Mouse (Mus musculus): ENCODE data around the gene Gabbr2.

Gabbr2 gene

GRCm38 (mm10) chr4:46916786-46917185 is 74.9 kb downstream of the Gabbr2 start:
- in situ Hi-C loops (cut with MboI, MseI) = no loop called here

DNA sequence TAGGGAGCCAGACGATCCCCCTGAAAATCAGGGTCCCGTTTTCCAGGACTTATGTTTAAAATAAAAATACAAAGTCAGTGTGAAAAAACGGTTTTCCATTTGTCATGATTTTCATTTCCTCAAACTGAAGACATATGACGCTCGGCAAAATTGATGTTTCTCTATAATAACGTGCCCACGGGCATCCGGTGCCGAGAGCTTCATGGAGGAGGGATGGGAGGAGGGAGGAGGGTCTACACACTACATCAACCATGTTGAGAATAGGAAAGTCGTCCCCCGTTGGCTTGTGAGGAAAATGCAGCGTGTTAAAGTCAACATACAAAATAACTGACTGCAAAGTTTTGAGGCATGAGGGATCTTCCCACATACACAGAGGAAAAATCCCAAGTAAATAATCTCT is 75.7 kb downstream of the Gabbr2 start:
- in situ Hi-C loops (cut with MboI, MseI) = no loop called here

- in situ Hi-C loops (cut with MboI, MseI) = no loop called here
Measured at GRCm38 (mm10) chr4:46915476-46915875, 76.2 kb downstream of the Gabbr2 start.

GRCm38 (mm10) chr4:46914606-46915005 is 77.1 kb downstream of the Gabbr2 start:
- in situ Hi-C loops (cut with MboI, MseI) = no loop called here

DNA sequence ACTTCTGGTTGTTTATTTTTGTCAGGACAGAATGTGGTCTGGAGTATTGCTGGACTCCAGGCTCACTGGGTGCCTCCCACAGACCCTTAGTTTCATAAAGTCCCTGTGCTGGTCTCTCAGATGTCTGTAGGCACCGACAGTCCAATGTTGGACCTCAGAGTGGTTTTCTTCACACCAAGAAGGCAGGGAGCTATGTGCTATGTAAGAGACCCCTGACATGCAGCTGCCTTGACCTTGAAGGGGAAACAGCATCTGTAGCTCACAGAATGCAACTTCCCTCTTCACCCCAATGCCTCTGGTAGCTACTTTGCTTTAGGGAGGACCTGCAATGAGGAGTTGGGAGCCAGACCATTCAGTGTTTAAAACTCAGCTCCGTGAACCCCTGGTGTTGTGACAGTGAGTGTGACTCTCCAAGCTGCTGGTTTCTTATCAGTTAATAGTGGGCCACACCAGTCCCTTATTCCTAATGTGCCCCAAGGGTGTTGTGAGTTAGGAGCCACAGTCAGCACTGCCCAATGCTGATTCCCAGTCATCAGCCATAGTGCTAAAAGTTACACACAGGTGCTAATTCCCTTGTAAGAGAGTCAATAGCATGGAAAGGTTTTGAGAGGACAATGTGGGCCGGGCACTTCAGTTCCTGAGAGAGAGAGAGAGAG is 85.5 kb downstream of the Gabbr2 start:
- in situ Hi-C loops (cut with MboI, MseI) = loop anchor here (5.0 kb wide), 1 partner anchor 306 kb away; no protein-coding TSS in a partner anchor

GRCm38 (mm10) chr4:46905152-46905551 is 86.5 kb downstream of the Gabbr2 start:
- in situ Hi-C loops (cut with MboI, MseI) = loop anchor here (5.0 kb wide), 1 partner anchor 307 kb away; no protein-coding TSS in a partner anchor

- in situ Hi-C loops (cut with MboI, MseI) = no loop called here
Measured at GRCm38 (mm10) chr4:46904129-46904528, 87.5 kb downstream of the Gabbr2 start.

GRCm38 (mm10) chr4:46898546-46898945 is 93.1 kb downstream of the Gabbr2 start:
- in situ Hi-C loops (cut with MboI, MseI) = no loop called here

- in situ Hi-C loops (cut with MboI, MseI) = no loop called here
Measured at GRCm38 (mm10) chr4:46897634-46898399, 93.9 kb downstream of the Gabbr2 start.

GRCm38 (mm10) chr4:46894144-46894543 is 97.5 kb downstream of the Gabbr2 start:
- in situ Hi-C loops (cut with MboI, MseI) = no loop called here

DNA sequence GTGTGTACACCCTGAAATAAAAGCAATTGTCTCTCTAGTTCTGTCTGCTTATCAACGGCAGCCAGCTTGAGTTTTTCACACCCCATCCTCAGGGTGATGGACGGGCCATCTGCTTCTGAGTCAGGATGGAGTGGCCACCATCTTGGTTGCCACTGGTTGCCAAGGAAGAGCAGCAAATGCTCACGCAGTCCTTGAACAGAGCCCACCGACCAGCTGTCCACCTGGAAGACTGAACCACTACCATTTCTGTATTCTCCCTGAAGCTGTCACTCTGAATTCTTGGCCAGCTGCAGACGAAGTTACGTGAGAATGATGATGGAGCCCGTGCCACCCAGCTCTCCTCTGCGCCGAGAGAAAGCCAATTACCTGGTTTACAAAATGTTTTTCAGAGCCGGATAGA is 102.5 kb downstream of the Gabbr2 start:
- in situ Hi-C loops (cut with MboI, MseI) = no loop called here

DNA sequence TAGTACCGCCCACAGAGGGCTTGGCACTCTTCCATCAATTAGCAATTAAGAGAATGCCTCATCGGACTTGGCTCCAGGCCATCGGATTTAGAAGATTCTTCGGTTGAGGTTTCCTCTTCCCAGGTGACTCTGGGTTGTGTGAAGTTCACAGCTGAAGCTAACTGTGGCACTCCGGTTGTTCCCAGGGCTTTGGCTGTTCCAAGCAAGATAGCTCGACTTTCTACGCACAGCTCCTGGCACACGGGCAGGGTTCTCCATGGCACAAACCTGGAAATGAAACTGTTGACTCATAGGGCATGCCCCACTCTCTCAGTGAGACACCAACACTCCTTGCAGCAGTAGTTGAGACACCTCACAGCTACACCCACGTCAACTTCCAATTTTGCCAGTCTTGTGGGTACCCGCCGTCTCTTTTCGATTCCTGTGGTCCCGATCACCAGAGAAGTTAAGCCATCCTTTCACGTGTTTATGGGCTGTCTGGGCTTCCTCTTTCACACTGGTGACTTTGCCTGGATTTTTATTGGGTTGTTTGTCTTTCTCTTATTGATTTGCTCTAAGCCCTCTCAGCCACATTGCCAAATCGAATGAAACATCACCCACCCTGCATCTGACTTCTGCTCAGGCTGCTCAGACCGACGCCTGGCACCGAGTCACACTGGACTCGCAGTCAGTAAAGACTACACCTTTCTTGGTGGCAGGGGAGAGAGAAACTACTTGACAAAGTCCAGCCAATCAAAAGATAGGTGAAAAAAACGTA is 105.9 kb downstream of the Gabbr2 start:
- in situ Hi-C loops (cut with MboI, MseI) = no loop called here

DNA sequence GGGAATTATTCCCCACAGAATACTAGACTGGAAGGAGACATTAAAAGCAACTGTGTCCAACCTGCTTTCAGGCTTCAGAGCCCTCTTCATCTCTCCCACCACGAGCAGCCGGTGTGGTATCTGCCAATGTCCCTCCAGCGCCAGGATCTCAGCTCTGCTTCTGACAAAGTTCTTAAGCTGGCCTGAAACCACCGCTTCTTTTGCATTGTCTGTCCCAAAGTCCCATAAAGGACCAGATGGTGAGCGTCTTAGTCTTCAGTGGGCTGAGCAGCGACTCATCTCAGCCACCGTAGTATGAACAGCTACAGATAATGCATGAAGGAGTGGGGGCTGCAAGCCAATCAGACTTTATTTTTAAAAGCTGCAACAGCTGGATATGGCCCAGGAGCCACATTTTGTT is 107.5 kb downstream of the Gabbr2 start:
- in situ Hi-C loops (cut with MboI, MseI) = no loop called here

DNA sequence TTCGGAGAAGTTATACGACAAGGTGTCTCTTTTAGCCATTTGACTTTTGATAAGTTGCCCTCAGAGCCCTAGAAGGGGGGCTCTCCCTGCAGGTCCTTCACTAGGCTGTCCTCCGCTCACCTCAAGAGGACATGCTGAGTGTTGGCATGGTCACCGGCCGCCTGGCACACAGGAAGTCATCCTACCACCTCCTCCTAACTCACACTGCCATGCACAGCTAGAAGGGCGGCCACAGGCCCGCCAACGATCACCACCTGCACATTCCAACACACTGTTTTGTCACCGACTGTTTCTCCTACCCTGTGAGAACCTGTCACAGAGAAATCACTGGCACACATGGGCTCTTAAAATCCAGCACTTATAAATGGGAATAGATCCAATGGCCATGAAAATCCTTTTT is 108.1 kb downstream of the Gabbr2 start:
- in situ Hi-C loops (cut with MboI, MseI) = no loop called here

GRCm38 (mm10) chr4:46883047-46883446 is 108.6 kb downstream of the Gabbr2 start:
- in situ Hi-C loops (cut with MboI, MseI) = no loop called here

GRCm38 (mm10) chr4:46881271-46881670 is 110.4 kb downstream of the Gabbr2 start:
- in situ Hi-C loops (cut with MboI, MseI) = no loop called here

DNA sequence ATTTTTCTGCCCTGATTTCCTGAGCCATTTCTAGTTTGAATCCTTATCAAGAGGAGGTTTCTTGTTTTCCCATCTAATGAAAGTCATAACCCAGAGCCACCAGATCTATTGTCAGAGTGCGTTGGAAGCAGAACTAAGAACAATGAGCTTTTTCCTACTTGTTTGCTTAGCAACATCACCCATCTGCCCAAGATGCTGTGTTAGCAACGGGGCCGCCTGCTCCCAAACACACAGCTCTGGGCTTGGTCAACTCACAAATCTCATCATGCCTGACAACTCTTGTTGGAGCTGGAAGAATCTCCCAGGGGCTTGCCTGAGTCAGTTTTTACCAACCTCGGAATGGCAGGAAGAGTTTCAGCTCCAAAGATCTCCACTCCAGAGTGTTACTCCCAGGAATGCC is 111.7 kb downstream of the Gabbr2 start:
- in situ Hi-C loops (cut with MboI, MseI) = no loop called here

- in situ Hi-C loops (cut with MboI, MseI) = no loop called here
Measured at GRCm38 (mm10) chr4:46872750-46873149, 118.9 kb downstream of the Gabbr2 start.

GRCm38 (mm10) chr4:46870157-46870556 is 121.5 kb downstream of the Gabbr2 start:
- in situ Hi-C loops (cut with MboI, MseI) = no loop called here

- in situ Hi-C loops (cut with MboI, MseI) = no loop called here
Measured at GRCm38 (mm10) chr4:46869380-46869779, 122.3 kb downstream of the Gabbr2 start.

GRCm38 (mm10) chr4:46868921-46869320 is 122.8 kb downstream of the Gabbr2 start:
- in situ Hi-C loops (cut with MboI, MseI) = no loop called here

DNA sequence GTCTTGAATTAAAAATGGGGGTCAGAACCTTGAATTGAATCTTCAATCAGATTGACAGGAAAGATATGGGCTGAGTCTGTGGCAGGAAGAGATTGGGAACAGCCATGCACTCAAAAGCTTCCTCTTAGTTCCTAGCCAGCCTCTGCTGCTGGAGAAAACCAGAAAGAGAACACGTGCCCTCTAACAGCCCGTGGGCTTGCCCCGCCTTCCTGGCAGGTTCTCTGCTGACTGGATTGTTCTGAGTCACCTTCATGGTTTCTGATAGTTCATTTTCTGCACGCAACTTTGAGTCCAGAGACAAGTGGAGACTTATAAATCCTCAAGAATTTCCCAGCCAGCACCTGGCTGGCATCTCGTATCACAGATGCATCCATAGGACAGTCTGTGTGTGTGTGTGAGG is 123.5 kb downstream of the Gabbr2 start:
- in situ Hi-C loops (cut with MboI, MseI) = no loop called here
